Mouse (Mus musculus): ENCODE results near the gene Lrrc49.

DNA sequence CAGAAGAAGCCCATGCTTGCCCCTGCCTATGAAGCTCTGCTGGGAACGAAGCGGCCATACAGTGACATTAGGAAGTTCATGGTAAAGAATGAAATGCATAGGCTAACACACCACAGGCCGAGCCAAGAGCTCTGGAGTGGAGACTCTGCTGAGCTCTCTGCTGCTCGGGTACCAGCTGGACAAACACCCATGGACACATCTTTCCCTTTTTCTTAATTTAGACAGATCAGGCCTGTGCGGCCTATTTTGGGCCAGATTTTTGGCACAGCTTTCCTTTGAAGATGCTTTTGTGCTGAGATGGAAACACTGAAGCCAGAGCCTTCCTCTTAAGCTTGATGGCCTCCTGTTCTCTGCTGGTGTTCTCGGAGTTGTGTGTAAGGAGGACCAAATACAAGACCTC lies 95.0 kb downstream of the Lrrc49 start:
- TF ChIP-seq POLR2A (IDR thresholded peaks at IDR 0.05; ENCODE audit: extremely low read depth, insufficient read depth, low read length): no peak
- no peak for TF ChIP-seq CTCF (IDR thresholded peaks at IDR 0.05; ENCODE audit: extremely low read depth, insufficient read depth, low read length)
